Mouse (Mus musculus) lung, adult 2 months (tissue): Measurements from ENCODE around the gene Zfp653.

Experiments used
- CTCF ChIP-seq: fragments of 200-500 bp; IDR thresholded peaks from 2 replicates; pipeline ENCODE4 v1.5.1; 2011; ENCODE audit warnings: mild to moderate bottlenecking, low read length, control low read depth; ENCODE audit not compliant: insufficient read depth
- POLR2A ChIP-seq: fragments of 200-500 bp; IDR thresholded peaks from 2 replicates; pipeline ENCODE4 v1.6.1; 2011; ENCODE audit warnings: low read depth, mild to moderate bottlenecking, control low read depth, low read length, borderline replicate concordance; ENCODE audit errors: extremely low read depth

DNA sequence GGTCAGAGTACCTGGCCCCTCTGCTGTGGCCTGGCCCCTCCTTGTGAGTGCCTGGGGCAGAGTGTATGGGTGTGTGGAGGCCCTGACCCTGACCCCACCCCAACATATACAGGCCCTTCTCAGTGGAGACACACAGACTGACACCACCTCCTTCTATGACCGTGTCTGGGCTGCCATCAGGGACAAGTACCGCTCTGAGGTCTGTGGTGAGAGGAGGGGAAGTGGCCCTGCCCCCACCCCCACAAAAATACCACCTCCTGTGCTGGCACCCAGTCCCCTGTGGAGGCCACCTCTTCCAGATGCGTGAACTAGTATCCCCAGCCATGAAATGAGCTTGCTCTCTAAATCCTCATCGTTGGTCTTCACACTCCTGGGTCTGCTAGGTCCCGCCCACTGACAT is 60.1 kb downstream of the Zfp653 start:
- TF ChIP-seq CTCF, result no peak
- TF ChIP-seq POLR2A, result no peak
